Comparison of ENCODE assay signal across 9 mouse cellular contexts in the genomic region with DNA sequence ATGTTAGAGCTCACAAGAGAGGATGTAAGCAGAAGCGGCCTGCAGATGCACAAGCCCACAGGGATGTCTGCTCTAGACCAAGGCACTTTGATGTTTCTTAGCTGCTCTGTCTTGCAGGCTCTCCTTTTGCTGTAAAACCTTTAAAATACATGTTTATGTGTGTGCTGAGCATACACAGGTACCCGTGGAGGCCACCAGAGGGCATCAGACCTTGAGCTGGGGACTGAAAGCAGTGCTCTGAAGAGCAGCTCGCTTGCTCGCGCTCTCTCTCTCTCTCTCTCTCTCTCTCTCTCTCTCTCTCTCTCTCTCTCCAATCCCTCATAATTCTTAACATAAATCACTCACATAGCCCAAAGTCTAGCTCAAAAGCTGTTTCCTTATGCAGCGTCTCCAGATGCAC. TPM values are rescaled to one million over a fixed set of nuclear protein-coding genes. Genes with fewer than 3 reads are reported as not detected.
A peak's percentile ranks its signal among the peaks of the same experiment; 100 is the strongest.
DNase-seq lines count a peak whose midpoint lies in the region; ATAC-seq lines count a peak whose summit lies in the region.
"Had no signal": no experiment of that assay in that cellular context is flagged by ENCODE, and none has a peak within 500 bp of the region (broad histone marks: within the 10 kb centered on the region; RNA-seq: fewer than 3 reads in every experiment).

No protein-coding gene starts in this region.

- H3K27me3 ChIP-seq in midbrain, embryonic 10.5 days (ENCODE audit: low read depth, poor library complexity, severe bottlenecking), result no peaks in the 10 kb centered on the region
- no peaks in the 10 kb centered on the region for H3K27me3 ChIP-seq in midbrain, embryonic 13.5 days
- no peaks in the 10 kb centered on the region for H3K27me3 ChIP-seq in embryonic facial prominence, embryonic 11.5 days (ENCODE audit: control insufficient read depth, insufficient read depth, low read length)
- H3K27me3 ChIP-seq in forebrain, embryonic 15.5 days, result no peaks in the 10 kb centered on the region
- H3K27me3 ChIP-seq: neural tube, embryonic 12.5 days had no signal

- H3K4me3 ChIP-seq in midbrain, embryonic 10.5 days, result no peak overlapping the region
- no peak overlapping the region for H3K4me3 ChIP-seq in midbrain, embryonic 13.5 days (replicated peaks)
- H3K4me3 ChIP-seq in embryonic facial prominence, embryonic 11.5 days (ENCODE audit: low read depth, low read length), result no peak overlapping the region
- H3K4me3 ChIP-seq in forebrain, embryonic 15.5 days, result no peak overlapping the region
- H3K4me3 ChIP-seq: neural tube, embryonic 12.5 days had no signal

- H3K9me3 ChIP-seq in midbrain, embryonic 10.5 days (replicated peaks), result no peaks in the 10 kb centered on the region
- H3K9me3 ChIP-seq in midbrain, embryonic 13.5 days, result no peaks in the 10 kb centered on the region
- H3K9me3 ChIP-seq in embryonic facial prominence, embryonic 11.5 days (replicated peaks; ENCODE audit: control insufficient read depth, low read length), result no peaks in the 10 kb centered on the region
- no peaks in the 10 kb centered on the region for H3K9me3 ChIP-seq in forebrain, embryonic 15.5 days
- H3K9me3 ChIP-seq: neural tube, embryonic 12.5 days had no signal

- no peak overlapping the region for H3K9ac ChIP-seq in midbrain, embryonic 13.5 days (replicated peaks)
- no peak overlapping the region for H3K9ac ChIP-seq in embryonic facial prominence, embryonic 11.5 days (replicated peaks; ENCODE audit: low read length)
- H3K9ac ChIP-seq in forebrain, embryonic 15.5 days (replicated peaks), result no peak overlapping the region
- H3K9ac ChIP-seq: neural tube, embryonic 12.5 days had no signal

- H3K4me2 ChIP-seq in midbrain, embryonic 13.5 days (replicated peaks), result no peak overlapping the region
- no peak overlapping the region for H3K4me2 ChIP-seq in embryonic facial prominence, embryonic 11.5 days (ENCODE audit: low read depth, low read length)
- H3K4me2 ChIP-seq in forebrain, embryonic 15.5 days (replicated peaks), result no peak overlapping the region
- H3K4me2 ChIP-seq: neural tube, embryonic 12.5 days had no signal

- no peak overlapping the region for H3K27ac ChIP-seq in midbrain, embryonic 10.5 days (replicated peaks)
- H3K27ac ChIP-seq in midbrain, embryonic 13.5 days, result no peak overlapping the region
- H3K27ac ChIP-seq in embryonic facial prominence, embryonic 11.5 days (replicated peaks; ENCODE audit: low read depth, low read length), result no peak overlapping the region
- H3K27ac ChIP-seq in forebrain, embryonic 15.5 days (replicated peaks), result no peak overlapping the region
- H3K27ac ChIP-seq: neural tube, embryonic 12.5 days had no signal

- no peak for ATAC-seq in cerebellum, adult (ENCODE audit: insufficient number of reproducible peaks, low FRiP score, low TSS enrichment)
- ATAC-seq in midbrain, embryonic 13.5 days, result no peak
- ATAC-seq in embryonic facial prominence, embryonic 11.5 days (replicated peaks; ENCODE audit: insufficient number of reproducible peaks, low FRiP score, low TSS enrichment, low read depth), result no peak
- ATAC-seq in forebrain, embryonic 15.5 days (replicated peaks), result no peak

- H3K4me1 ChIP-seq in midbrain, embryonic 10.5 days, result peaks cover 13% of the 10 kb centered on the region
- H3K4me1 ChIP-seq in midbrain, embryonic 13.5 days (replicated peaks), result no peaks in the 10 kb centered on the region; the same call in 1 of the 2 replicates
- H3K4me1 ChIP-seq in embryonic facial prominence, embryonic 11.5 days (ENCODE audit: control insufficient read depth, insufficient read depth, low read length), result no peaks in the 10 kb centered on the region
- no peaks in the 10 kb centered on the region for H3K4me1 ChIP-seq in forebrain, embryonic 15.5 days

- WGBS in midbrain, embryonic 10.5 days, result 77% methylated on average over 6 of the region's 6 CpGs
- WGBS in midbrain, embryonic 13.5 days, result 80% methylated on average over 6 of the region's 6 CpGs
- 75% methylated on average over 6 of the region's 6 CpGs for WGBS in embryonic facial prominence, embryonic 11.5 days
- WGBS in forebrain, embryonic 15.5 days, result 65% methylated on average over 5 of the region's 6 CpGs

- peaks cover 54% of the 10 kb centered on the region for H3K36me3 ChIP-seq in midbrain, embryonic 10.5 days
- peaks cover 40% of the 10 kb centered on the region for H3K36me3 ChIP-seq in midbrain, embryonic 13.5 days
- H3K36me3 ChIP-seq in embryonic facial prominence, embryonic 11.5 days (replicated peaks; ENCODE audit: control insufficient read depth, insufficient read depth, low read depth, low read length), result 0 out of 2 replicates have a peak, but pooled peaks cover 2% of the 10 kb centered on the region
- peaks cover 18% of the 10 kb centered on the region for H3K36me3 ChIP-seq in forebrain, embryonic 15.5 days

- DNase-seq in cerebellum, postnatal 14 days, result peak; percentile 39 to 70
- peak; percentile 20 for DNase-seq in midbrain, embryonic 10.5 days (ENCODE audit: low spot score)
- peak; percentile 60 for DNase-seq in embryonic facial prominence, embryonic 11.5 days (ENCODE audit: low spot score)
- DNase-seq in thymus, postnatal 0 days (ENCODE audit: low spot score), result peak; percentile 29
- no peak for DNase-seq in gastrocnemius, adult 8-10 months (ENCODE audit: low spot score in 2 of 2)

RNA-seq across cellular contexts. Expression of gene Gosr1, which starts 24.3 kb away (rescaled TPM):
- 20.6 and 25.5 TPM in 2 replicates for polyA plus RNA-seq in midbrain, embryonic 10.5 days (2016; fragmentation: Nextera tagmentation; extraction: Ambion mirVana)
- 24.3 and 24.7 TPM in 2 replicates for polyA plus RNA-seq in midbrain, embryonic 13.5 days (2015; fragmentation: Nextera tagmentation; extraction: Ambion mirVana)
- polyA plus RNA-seq in embryonic facial prominence, embryonic 11.5 days (2014; fragmentation: Nextera tagmentation; extraction: Ambion mirVana), result 28.5 and 29.7 TPM in 2 replicates
- 27.5 TPM in 2 replicates for polyA plus RNA-seq in thymus, postnatal 0 days (2015; fragmentation: Nextera tagmentation; extraction: Ambion mirVana)
- 10 to 100 TPM; 15.9 to 26.4 (median 18.8) TPM for total RNA-seq in gastrocnemius, adult 8-10 months (2022)
- polyA plus RNA-seq in forebrain, embryonic 15.5 days (2015; fragmentation: Nextera tagmentation; extraction: Ambion mirVana), result 27.1 and 27.4 TPM in 2 replicates

RNA-seq across cellular contexts. Expression of gene Trarg1, which starts 59.5 kb away (rescaled TPM):
- 0.05 TPM in 1 of 2 replicates, not detected in the other for polyA plus RNA-seq in midbrain, embryonic 10.5 days (2016; fragmentation: Nextera tagmentation; extraction: Ambion mirVana)
- polyA plus RNA-seq in midbrain, embryonic 13.5 days (2015; fragmentation: Nextera tagmentation; extraction: Ambion mirVana), result 0.08 TPM in 1 of 2 replicates, not detected in the other
- polyA plus RNA-seq in embryonic facial prominence, embryonic 11.5 days (2014; fragmentation: Nextera tagmentation; extraction: Ambion mirVana), result 0.24 TPM in 1 of 2 replicates, not detected in the other
- 1.6 and 1.9 TPM in 2 replicates for polyA plus RNA-seq in thymus, postnatal 0 days (2015; fragmentation: Nextera tagmentation; extraction: Ambion mirVana)
- total RNA-seq in gastrocnemius, adult 8-10 months (2022), result 1 to 10 TPM in 3 of 4 experiments, under 1 TPM in 1; 0.61 to 5.9 (median 2.1) TPM
- 0.24 and 0.56 TPM in 2 replicates for polyA plus RNA-seq in forebrain, embryonic 15.5 days (2015; fragmentation: Nextera tagmentation; extraction: Ambion mirVana)

Comparison
In these comparisons a context has a peak if more than half of its experiments do, and no peak if none do; other contexts are left out.
1. DNase-seq: peak in cerebellum, postnatal 14 days (2 of 2), midbrain, embryonic 10.5 days (single experiment), embryonic facial prominence, embryonic 11.5 days (single experiment) and thymus, postnatal 0 days (single experiment); none in gastrocnemius, adult 8-10 months (0 of 2).